Mouse (Mus musculus) ES-Bruce4 (cell line): Measurements from ENCODE around the gene Nrarp.

ENCODE experiments used
- CTCF ChIP-seq: IDR thresholded peaks from one replicate; pipeline ENCODE4 v1.8.1; 2011; ENCODE audit warnings: low read depth, low read length
- EP300 ChIP-seq: IDR thresholded peaks from 2 replicates; pipeline ENCODE4 v1.6.1; 2011; ENCODE audit warnings: low read depth, low read length; ENCODE audit not compliant: insufficient read depth
- POLR2A ChIP-seq: IDR thresholded peaks from one replicate; pipeline ENCODE4 v1.8.1; 2011; ENCODE audit warnings: low read length; ENCODE audit not compliant: insufficient read depth

DNA sequence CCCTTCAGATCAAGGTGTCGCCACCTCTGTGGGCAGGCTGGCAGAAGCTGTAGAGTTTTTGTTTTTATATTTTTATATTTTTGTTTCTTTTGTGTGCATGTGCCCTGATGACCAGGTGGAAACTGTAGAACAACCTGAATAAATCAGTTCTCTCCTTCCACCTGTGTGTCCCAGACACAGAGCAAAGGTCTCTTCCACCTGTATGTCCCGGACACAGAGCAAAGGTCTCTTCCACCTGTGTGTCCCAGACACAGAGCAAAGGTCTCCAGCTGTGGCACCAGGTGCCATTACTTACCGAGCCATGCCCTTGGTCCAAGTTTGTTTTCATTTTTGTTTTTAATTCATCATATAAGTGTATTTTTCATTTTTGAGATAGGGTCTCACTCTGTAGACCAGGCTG is 24.4 kb upstream of the Nrarp start:
- no peak for TF ChIP-seq POLR2A
- no peak for TF ChIP-seq CTCF
- no peak for TF ChIP-seq EP300
